Mouse (Mus musculus) embryonic facial prominence, embryonic 10.5 days (tissue): ENCODE data around the gene Cd5. TPM values are rescaled to one million over a fixed set of nuclear protein-coding genes. Genes with fewer than 3 reads are reported as not detected.
A peak's percentile ranks its signal among the peaks of the same experiment; 100 is the strongest.

Experiments
- DNase-seq: peaks from one replicate; pipeline ENCODE4 v3.0.0-alpha.2; 2017; ENCODE audit warnings: low spot score
- H3K27ac ChIP-seq: fragments of 300-500 bp; sonication (generic); replicated peaks from 2 replicates; pipeline ENCODE4 v1.5.1; 2016; ENCODE audit warnings: mild to moderate bottlenecking
- H3K27me3 ChIP-seq: fragments of 300-500 bp; sonication (generic); replicated peaks from 2 replicates; pipeline ENCODE4 v1.6.1; 2016; ENCODE audit warnings: low read depth, mild to moderate bottlenecking; ENCODE audit not compliant: poor library complexity, severe bottlenecking
- H3K36me3 ChIP-seq: fragments of 300-500 bp; sonication (generic); replicated peaks from 2 replicates; pipeline ENCODE4 v1.6.1; 2016; ENCODE audit warnings: mild to moderate bottlenecking, moderate library complexity
- H3K4me1 ChIP-seq: fragments of 300-500 bp; sonication (generic); 2 replicates; pipeline ENCODE4 v1.6.1; 2016
- H3K4me3 ChIP-seq: fragments of 300-500 bp; sonication (generic); 2 replicates; pipeline ENCODE4 v1.5.1; 2016; ENCODE audit warnings: mild to moderate bottlenecking, moderate library complexity
- H3K9me3 ChIP-seq: fragments of 300-500 bp; sonication (generic); 2 replicates; pipeline ENCODE4 v1.6.1; 2016; ENCODE audit warnings: mild to moderate bottlenecking
- WGBS: fragments of 180-500 bp; shearing (Covaris S2); methylation state at CpG from one replicate; pipeline ENCODE4 v1.1.7; 2016; 5-methylcytosine and 5-hydroxymethylcytosine counted together
- polyA plus RNA-seq: library from polyadenylated mRNA; unstranded; fragments of >200 nt; fragmentation: Nextera tagmentation; extraction: Ambion mirVana; gene quantifications from 2 replicates; pipeline ENCODE4 v1.2.1, GENCODE M21; 2016

The Cd5 gene
- polyA plus RNA-seq, 1 experiment from 2014 or later = 0.15 TPM

DNA sequence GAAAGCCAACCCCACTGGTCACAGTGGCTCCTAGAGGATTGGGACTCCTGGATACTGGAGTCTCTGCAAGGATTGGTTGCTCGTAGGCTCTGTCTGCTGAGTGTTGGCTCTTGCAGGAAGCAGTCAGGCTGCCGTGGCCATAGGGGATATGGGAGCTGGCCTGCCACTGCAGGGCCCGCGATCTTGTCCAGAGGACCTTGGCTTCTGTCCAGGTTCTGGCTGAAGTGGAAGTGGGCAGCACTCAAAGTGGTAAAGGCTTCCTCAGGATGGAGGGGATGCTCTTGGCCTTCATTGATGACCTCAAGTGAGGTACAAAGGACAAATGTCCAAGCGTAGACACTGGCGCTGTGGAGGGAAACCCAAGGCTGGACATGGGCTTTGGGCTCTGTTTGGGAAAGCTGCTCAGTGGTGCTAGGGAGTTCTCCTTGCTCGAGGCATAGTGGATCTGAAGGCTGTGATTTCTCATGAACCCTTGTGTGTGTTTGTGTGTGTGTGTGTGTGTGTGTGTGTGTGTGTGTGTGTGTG lies 20.5 kb downstream of the Cd5 start:
- WGBS = 85% methylated on average over 7 of the region's 7 CpGs
- Histone ChIP-seq H3K4me1 (peaks cover 31% of the 10 kb centered on the region), H3K4me3 (no peak overlapping the region), H3K27ac (no peak overlapping the region; the same call in 1 of the 2 replicates), H3K27me3 (peaks cover 11% of the 10 kb centered on the region), H3K9me3 (no peaks in the 10 kb centered on the region), H3K36me3 (peaks cover 10% of the 10 kb centered on the region)
- no peak for DNase-seq

DNA sequence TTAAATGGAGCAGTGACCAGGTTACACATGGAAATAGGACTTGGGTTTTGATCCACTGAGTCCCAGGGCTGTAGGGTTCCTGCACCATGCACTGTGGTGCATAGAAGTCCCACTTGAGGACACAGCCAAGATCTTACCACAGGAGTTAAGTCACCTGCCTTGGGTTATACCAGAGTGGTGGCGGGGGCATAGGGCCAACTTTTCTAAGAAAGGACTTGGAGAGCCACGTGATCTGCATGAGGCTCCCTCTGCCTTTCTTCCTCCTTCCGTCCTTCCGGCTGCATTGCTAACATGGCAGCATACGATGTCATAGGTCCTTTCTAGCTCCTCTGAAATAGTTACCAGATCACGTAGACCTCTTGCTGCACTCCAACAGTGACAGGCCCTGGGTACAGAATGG lies 23.3 kb downstream of the Cd5 start:
- WGBS = 89% methylated on average over 6 of the region's 6 CpGs

DNA sequence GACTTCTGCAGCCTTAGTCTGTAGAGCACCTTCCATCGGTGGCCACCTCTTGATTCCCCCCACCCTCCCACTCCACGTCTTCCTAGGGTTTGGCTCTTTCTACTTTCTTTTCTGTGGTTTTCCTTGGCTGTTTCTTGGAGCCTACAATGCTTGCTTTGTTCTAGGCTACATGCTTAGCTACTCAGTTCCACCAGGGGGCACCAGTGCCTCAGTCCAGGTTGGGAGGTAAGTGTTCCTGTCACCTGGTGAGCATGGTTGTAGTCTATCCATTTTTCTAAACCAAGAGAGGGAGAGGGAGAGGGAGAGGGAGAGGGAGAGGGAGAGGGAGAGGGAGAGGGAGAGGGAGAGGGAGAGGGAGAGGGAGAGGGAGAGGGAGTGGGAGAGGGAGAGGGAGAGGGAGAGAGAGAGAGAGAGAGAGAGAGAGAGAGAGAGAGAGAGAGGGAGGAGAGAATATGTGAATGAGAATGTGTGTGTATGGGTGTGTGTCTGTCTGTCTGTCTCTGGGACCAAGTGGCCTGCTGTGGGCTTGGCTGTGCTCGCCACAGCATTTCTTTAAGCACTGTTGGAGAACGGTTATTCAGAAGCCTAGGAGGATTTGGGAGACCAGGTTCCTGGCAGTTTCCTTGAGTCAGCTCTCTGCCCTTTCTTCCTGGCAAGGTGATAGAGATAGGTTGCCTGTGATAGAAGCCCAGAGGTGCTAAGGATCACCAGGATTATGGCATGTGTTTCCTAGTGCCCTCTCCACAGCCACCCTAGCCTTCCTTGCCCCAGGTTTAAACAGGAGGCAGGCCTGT lies 23.9 kb downstream of the Cd5 start:
- DNase-seq = peak; percentile 81
- Histone ChIP-seq H3K27me3 (no peaks in the 10 kb centered on the region), H3K36me3 (peaks cover 43% of the 10 kb centered on the region), H3K4me1 (peaks cover 9% of the 10 kb centered on the region), H3K27ac (peak overlapping the region; percentile 54; the same call in 1 of the 2 replicates), H3K9me3 (no peaks in the 10 kb centered on the region), H3K4me3 (no peak overlapping the region)
- WGBS = 41% methylated on average over 4 of the region's 4 CpGs

More for the DNA sequence above, 23.3 kb downstream of the Cd5 start:
- H3K9me3 ChIP-seq = no peaks in the 10 kb centered on the region
- no peak for DNase-seq
- H3K27me3 ChIP-seq = no peaks in the 10 kb centered on the region
- no peak overlapping the region for H3K27ac ChIP-seq
- H3K36me3 ChIP-seq = peaks cover 37% of the 10 kb centered on the region
- H3K4me1 ChIP-seq = peaks cover 15% of the 10 kb centered on the region
- H3K4me3 ChIP-seq = no peak overlapping the region

DNA sequence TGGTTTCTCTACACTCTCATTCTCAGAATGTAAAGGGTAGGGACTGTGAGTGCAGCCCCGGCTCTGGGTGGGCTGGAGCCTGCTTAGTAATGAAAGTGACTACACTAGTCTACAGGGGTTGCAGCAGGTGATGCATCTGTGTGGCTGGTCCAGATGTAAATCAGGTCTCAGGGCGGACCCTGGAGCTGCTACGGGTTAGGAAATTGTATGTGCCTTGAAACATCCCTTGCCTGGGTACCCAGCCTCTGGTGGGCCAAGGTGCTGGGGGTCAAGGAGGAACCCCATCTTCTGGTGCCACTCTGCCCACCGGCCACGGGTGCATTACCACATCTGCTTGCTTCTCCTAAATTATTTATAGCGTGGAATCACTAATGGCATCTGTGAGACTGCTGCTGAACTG lies 24.6 kb downstream of the Cd5 start:
- Histone ChIP-seq H3K4me1 (peaks cover 9% of the 10 kb centered on the region), H3K4me3 (no peak overlapping the region), H3K36me3 (peaks cover 47% of the 10 kb centered on the region), H3K27ac (peak overlapping the region; percentile 54; the same call in 1 of the 2 replicates), H3K27me3 (no peaks in the 10 kb centered on the region), H3K9me3 (no peaks in the 10 kb centered on the region)
- WGBS = 84% methylated on average over 6 of the region's 6 CpGs
- no peak for DNase-seq

DNA sequence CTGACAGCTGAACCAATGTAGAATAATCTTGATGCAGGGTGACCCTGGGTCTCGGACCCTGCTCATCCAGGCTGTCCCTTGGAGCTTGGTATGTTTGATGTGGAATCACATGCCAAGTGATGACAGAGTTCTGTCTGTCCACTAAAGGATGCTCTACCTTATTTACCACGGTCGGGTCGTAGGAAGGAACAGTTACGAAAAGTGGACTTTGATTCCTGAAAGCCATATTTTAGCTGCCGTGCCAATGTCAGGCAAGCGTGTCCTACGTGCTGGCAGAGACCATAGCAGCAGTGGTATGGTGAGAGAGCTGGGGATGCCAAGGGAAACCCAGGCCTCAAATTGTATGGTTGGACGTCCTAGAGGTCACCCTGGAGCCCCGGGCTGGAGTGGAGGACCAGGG lies 25.3 kb downstream of the Cd5 start:
- Histone ChIP-seq H3K9me3 (no peaks in the 10 kb centered on the region), H3K27me3 (no peaks in the 10 kb centered on the region), H3K4me1 (peaks cover 12% of the 10 kb centered on the region), H3K4me3 (no peak overlapping the region), H3K36me3 (peaks cover 53% of the 10 kb centered on the region), H3K27ac (no peak overlapping the region)
- WGBS = 91% methylated on average over 10 of the region's 10 CpGs
- DNase-seq = no peak

DNA sequence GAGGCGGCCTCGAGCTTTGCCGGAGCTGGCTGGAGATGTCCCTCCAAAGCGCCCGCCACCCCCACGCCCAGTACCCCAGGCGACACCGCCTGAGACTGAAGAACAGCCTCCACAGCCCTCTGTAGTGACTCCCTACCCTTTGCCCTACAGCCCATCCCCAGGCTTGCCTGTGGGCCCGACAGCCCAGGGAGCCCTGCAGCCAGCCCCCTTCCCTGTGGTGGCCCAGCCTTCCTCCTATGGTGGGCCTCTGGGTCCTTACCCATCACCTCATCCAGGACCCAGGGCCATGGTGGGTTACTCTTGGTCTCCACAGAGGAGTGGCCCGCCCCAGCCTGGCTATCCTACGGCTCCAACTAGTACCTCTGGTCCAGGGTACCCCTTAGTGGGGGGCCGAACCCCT lies 26.2 kb downstream of the Cd5 start:
- no peaks in the 10 kb centered on the region for H3K27me3 ChIP-seq
- H3K4me1 ChIP-seq = peaks cover 12% of the 10 kb centered on the region
- H3K27ac ChIP-seq = no peak overlapping the region
- H3K36me3 ChIP-seq = peaks cover 61% of the 10 kb centered on the region
- no peak overlapping the region for H3K4me3 ChIP-seq
- no peak for DNase-seq
- 95% methylated on average over 12 of the region's 12 CpGs for WGBS
- H3K9me3 ChIP-seq = no peaks in the 10 kb centered on the region

DNA sequence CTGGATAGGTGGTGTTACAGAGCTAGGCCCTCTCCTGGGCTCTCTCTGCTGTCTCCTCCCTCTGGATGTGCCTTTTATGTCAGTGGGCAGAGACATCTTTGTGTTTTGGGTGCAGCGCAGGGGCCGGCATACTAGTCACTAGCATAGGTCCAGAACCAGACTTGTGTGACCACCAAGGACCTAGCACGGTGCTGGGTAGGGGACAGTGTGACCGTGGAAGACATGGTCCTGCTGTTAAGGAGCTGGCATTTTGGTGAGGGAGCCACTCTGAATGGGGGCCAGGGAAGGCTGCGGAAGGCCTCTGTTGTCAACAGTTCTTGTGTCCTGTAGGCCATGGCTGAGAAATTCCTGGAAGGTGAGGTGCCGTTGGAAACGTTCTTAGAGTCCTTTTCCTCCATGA lies 26.6 kb downstream of the Cd5 start:
- DNase-seq = no peak
- 96% methylated on average over 7 of the region's 7 CpGs for WGBS
- Histone ChIP-seq H3K9me3 (no peaks in the 10 kb centered on the region), H3K4me1 (peaks cover 12% of the 10 kb centered on the region), H3K27ac (no peak overlapping the region), H3K4me3 (no peak overlapping the region), H3K36me3 (peaks cover 65% of the 10 kb centered on the region), H3K27me3 (no peaks in the 10 kb centered on the region)

DNA sequence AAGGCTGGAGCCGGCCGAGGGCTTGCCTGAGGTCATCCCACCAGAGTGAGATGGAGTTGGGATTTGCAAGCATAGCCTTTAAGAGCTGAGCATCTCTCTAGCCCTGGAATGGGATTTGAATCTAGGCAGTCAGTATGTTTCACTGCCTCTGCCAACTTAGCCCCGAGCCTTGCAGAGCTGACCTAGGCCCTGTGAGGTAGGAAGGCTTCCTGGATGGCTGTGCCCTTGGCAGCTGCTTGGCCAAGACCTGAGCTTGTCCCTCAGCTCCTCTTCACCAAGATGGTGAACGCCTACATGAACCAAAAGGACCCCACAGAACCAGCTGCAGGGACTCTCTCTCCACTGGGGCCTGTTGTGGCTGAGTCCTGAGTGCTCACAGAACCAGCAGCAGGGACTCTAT lies 28.1 kb downstream of the Cd5 start:
- Histone ChIP-seq H3K4me1 (peaks cover 12% of the 10 kb centered on the region), H3K36me3 (peaks cover 78% of the 10 kb centered on the region), H3K4me3 (no peak overlapping the region), H3K9me3 (no peaks in the 10 kb centered on the region), H3K27ac (no peak overlapping the region), H3K27me3 (no peaks in the 10 kb centered on the region)
- WGBS = 93% methylated on average over 4 of the region's 4 CpGs
- no peak for DNase-seq

DNA sequence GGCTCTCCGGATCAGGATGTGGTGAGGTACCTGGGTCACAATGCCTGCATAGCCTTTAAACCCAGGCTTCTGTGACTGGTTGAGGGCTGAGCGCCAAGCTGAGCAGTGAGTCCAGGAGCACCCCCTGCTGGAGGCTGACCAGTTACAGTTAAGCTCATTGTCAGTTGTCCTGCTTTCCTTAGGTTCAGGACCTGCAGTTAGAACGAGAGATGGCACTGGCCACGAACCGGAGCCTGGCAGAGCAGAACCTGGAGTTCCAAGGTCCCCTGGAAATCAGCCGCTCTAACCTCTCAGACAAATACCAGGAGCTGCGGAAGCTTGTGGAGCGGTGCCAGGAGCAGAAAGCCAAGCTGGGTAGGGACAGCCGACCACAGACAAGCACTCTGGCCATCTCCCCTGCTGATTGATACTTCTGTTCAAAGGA lies 28.7 kb downstream of the Cd5 start:
- Histone ChIP-seq H3K27ac (0 out of 2 replicates have a peak overlapping the region, but pooled peaks have one; percentile 4), H3K27me3 (no peaks in the 10 kb centered on the region), H3K9me3 (no peaks in the 10 kb centered on the region), H3K36me3 (peaks cover 78% of the 10 kb centered on the region), H3K4me1 (peaks cover 16% of the 10 kb centered on the region), H3K4me3 (no peak overlapping the region)
- DNase-seq = peak; percentile 50
- WGBS = 83% methylated on average over 9 of the region's 9 CpGs

DNA sequence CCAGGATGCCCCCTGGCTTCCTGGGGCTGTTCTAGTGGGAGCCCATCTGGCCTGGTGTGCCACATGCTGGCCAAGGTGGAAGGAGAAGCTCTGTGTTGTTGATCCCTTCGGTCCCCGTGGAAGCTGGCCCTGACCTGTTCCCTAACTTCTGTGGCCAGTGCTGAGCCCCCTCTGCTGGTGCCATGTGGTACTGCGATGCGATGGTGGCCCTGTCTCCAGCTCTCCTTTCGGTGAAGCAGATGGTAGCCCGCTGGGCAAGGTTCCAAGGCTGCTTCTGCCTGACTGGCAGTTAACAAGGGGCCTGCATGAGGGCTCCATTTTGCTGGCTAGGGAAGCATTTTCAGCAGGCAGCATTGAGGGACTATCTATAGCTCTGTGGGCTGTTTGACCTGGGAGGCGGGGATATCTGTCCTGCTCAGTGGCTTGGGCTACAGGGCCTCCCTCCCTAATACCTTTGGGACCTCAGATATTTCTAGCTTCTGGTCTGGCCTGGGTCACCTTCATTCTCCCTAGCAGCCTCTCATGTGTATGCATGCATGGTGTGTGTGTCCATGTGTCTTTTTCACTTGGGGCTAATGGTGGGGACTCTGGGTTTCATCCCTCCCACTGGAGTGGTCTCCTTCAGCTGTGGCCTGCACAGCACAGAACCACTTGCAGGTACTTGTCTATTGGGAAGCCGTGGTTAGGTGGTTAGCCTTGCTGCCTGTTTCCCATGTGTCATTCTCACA lies 29.3 kb downstream of the Cd5 start:
- WGBS = 31% methylated on average over 8 of the region's 8 CpGs
- H3K27ac ChIP-seq = peak overlapping the region; percentile 48
- H3K4me1 ChIP-seq = peaks cover 18% of the 10 kb centered on the region
- peaks cover 78% of the 10 kb centered on the region for H3K36me3 ChIP-seq
- no peaks in the 10 kb centered on the region for H3K27me3 ChIP-seq
- H3K9me3 ChIP-seq = no peaks in the 10 kb centered on the region
- H3K4me3 ChIP-seq = no peak overlapping the region
- peak; percentile 91 for DNase-seq

DNA sequence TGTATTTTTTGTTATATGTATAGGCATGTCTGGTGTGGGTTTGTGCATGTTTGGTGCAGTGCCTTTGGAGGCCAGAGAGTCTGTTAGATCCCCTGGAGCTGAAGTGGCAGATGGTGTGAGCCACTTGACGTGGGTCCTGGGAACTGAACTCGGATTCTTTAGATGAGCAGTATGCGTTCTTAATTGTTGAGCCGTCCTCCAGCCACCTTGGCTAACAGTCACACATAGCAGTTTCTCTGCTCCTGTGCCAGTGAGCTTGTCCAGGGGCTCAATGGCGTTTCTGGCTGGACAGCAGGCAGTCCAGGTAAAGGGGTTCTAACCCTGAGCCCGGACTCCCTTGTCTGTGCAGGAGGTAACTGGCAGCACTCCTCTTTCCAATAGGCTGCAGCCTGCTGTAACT lies 29.9 kb downstream of the Cd5 start:
- WGBS = 75% methylated on average over 6 of the region's 6 CpGs
- Histone ChIP-seq H3K4me3 (no peak overlapping the region), H3K27me3 (no peaks in the 10 kb centered on the region), H3K4me1 (peaks cover 16% of the 10 kb centered on the region), H3K9me3 (no peaks in the 10 kb centered on the region), H3K27ac (peak overlapping the region; percentile 48), H3K36me3 (peaks cover 74% of the 10 kb centered on the region)
- no peak for DNase-seq

DNA sequence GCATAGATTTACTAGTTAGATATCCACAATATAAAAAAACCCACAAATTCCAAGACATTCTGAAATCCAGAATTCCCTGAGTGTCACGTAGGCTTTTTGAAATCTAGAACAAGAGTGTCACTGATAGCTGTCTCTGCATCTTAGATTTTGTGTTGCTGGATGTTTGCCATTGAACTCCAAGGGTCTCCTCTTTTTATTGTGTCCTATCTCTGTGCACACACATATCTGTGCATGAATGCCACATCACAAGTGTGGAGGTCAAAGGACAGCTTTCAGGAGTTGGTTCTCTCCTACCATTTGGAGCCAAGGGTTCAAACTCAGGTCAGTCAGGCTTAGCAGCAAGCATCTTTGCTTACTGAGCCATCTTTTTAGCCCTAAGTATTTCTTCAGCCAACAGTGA lies 30.9 kb downstream of the Cd5 start:
- Histone ChIP-seq H3K27me3 (no peaks in the 10 kb centered on the region), H3K9me3 (no peaks in the 10 kb centered on the region), H3K27ac (no peak overlapping the region), H3K36me3 (peaks cover 69% of the 10 kb centered on the region), H3K4me1 (peaks cover 19% of the 10 kb centered on the region), H3K4me3 (no peak overlapping the region)
- no peak for DNase-seq
- WGBS = 93% methylated on average over 1 of the region's 1 CpGs
